Mouse (Mus musculus): ENCODE data around the gene Frmd4b. TPM values are rescaled to one million over a fixed set of nuclear protein-coding genes. Genes with fewer than 3 reads are reported as not detected.
"Not testable (repeated sequence)": the region's sequence is repeated elsewhere in the genome, so short reads cannot be mapped to it uniquely, and the experiment has no call there.

Gene Frmd4b
- total and polyA plus RNA-seq, 3 experiments: 0.13 to 0.70 (median 0.13) TPM

- H3K9me3 ChIP-seq (replicated peaks; ENCODE audit: low read length); dilution Hi-C loops (cut with MboI; ENCODE audit: extremely low pct_ligation_motif_present, extremely low pct_unique_long_range_greater_than_20kb, low sequenced_read_pairs); H3K4me1 ChIP-seq (ENCODE audit: control insufficient read depth in 1 of 2, insufficient read depth in 2 of 2); H3K79me2 ChIP-seq (replicated peaks; ENCODE audit: control insufficient read depth, extremely low read depth, insufficient read depth, poor library complexity, severe bottlenecking); H3K27ac ChIP-seq (ENCODE audit: insufficient read depth, low read depth); H3K27me3 ChIP-seq (replicated peaks); H3K4me2 ChIP-seq (ENCODE audit: insufficient read depth, low read depth, poor library complexity, severe bottlenecking); H3K9ac ChIP-seq (ENCODE audit: insufficient read depth, low read depth); H3K4me3 ChIP-seq (replicated peaks in 1 of 3; ENCODE audit: low read depth in 2 of 3, low read length in 2 of 3, poor library complexity in 1 of 3); H3K36me3 ChIP-seq (replicated peaks in 1 of 2; ENCODE audit: control insufficient read depth in 1 of 2, insufficient read depth in 1 of 2, low read length in 1 of 2); DNase-seq (ENCODE audit: extremely low read depth): not testable (repeated sequence)
- 0 out of 2 replicates have a peak, but pooled peaks have one; percentile 37 for TF ChIP-seq TCF12 (IDR thresholded peaks at IDR 0.05; ENCODE audit: low read depth, low read length)
- in situ Hi-C loops (cut with MboI; ENCODE audit: low pct_ligation_motif_present, low pct_unique_long_range_greater_than_20kb, low sequenced_read_pairs): loop anchor here (25.0 kb wide), 1 partner anchor 477 kb away; no protein-coding TSS in a partner anchor
These were observed 357.4 kb downstream of the Frmd4b start for GRCm38 (mm10) chr6:97259926-97260325.

DNA sequence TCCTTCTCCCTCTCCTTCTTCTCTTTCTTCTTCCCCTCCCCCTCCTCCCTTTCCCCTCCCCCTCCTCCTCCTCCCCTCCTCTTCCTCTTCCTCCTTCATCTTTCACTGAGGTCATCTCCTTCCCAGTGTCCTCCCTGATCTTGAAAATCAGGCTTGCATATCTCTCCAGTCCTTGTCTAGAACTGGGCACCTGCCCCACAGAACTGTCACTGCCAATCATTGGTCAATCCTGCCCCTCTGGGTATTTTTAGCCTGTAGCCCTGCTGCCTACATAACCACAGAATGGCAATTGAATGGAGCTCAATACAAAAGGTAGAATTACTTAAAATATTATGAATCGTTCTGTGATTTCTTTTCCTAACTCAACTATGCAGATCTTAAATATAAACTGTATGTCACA is 358.9 kb downstream of the Frmd4b start:
- dilution Hi-C loops (cut with MboI; ENCODE audit: extremely low pct_ligation_motif_present, extremely low pct_unique_long_range_greater_than_20kb, low sequenced_read_pairs) (no loop called here), in situ Hi-C loops (cut with MboI; ENCODE audit: low pct_ligation_motif_present, low pct_unique_long_range_greater_than_20kb, low sequenced_read_pairs) (loop anchor here (25.0 kb wide), 1 partner anchor 479 kb away; no protein-coding TSS in a partner anchor)
- H3K4me2 ChIP-seq (ENCODE audit: insufficient read depth, low read depth, poor library complexity, severe bottlenecking): no peak overlapping the region
- H3K4me1 ChIP-seq (ENCODE audit: control insufficient read depth in 1 of 2, insufficient read depth in 2 of 2): no peaks in the 10 kb centered on the region
- H3K9me3 ChIP-seq (replicated peaks; ENCODE audit: low read length): no peaks in the 10 kb centered on the region
- H3K79me2 ChIP-seq (replicated peaks; ENCODE audit: control insufficient read depth, extremely low read depth, insufficient read depth, poor library complexity, severe bottlenecking): no peaks in the 10 kb centered on the region
- H3K27ac ChIP-seq (ENCODE audit: insufficient read depth, low read depth): no peak overlapping the region
- TF ChIP-seq JUND (conservative IDR thresholded peaks at IDR 0.05; ENCODE audit: low read depth, low read length): no peak
- no peak overlapping the region for H3K9ac ChIP-seq (ENCODE audit: insufficient read depth, low read depth)
- H3K4me3 ChIP-seq (replicated peaks in 1 of 3; ENCODE audit: low read depth in 2 of 3, low read length in 2 of 3, poor library complexity in 1 of 3): no peak overlapping the region
- DNase-seq (ENCODE audit: extremely low read depth): no peak
- H3K36me3 ChIP-seq (replicated peaks in 1 of 2; ENCODE audit: control insufficient read depth in 1 of 2, insufficient read depth in 1 of 2, low read length in 1 of 2): no peaks in the 10 kb centered on the region
- H3K27me3 ChIP-seq (replicated peaks): no peaks in the 10 kb centered on the region

GRCm38 (mm10) chr6:97252711-97253221 is 364.6 kb downstream of the Frmd4b start, which contains the start of gene Lmod3:
Lmod3 (minus strand) TSS chr6:97252759.
- H3K27me3 ChIP-seq (replicated peaks): no peaks in the 10 kb centered on the region
- H3K79me2 ChIP-seq (replicated peaks; ENCODE audit: control insufficient read depth, extremely low read depth, insufficient read depth, poor library complexity, severe bottlenecking): no peaks in the 10 kb centered on the region
- dilution Hi-C loops (cut with MboI; ENCODE audit: extremely low pct_ligation_motif_present, extremely low pct_unique_long_range_greater_than_20kb, low sequenced_read_pairs) (no loop called here), in situ Hi-C loops (cut with MboI; ENCODE audit: low pct_ligation_motif_present, low pct_unique_long_range_greater_than_20kb, low sequenced_read_pairs) (loop anchor here (25.0 kb wide), 1 partner anchor 485 kb away; no protein-coding TSS in a partner anchor)
- H3K36me3 ChIP-seq (replicated peaks in 1 of 2; ENCODE audit: control insufficient read depth in 1 of 2, insufficient read depth in 1 of 2, low read length in 1 of 2): no peaks in the 10 kb centered on the region
- no peak for TF ChIP-seq CHD1 (IDR thresholded peaks at IDR 0.05; ENCODE audit: low read depth, low read length)
- TF ChIP-seq PAX5 (IDR thresholded peaks at IDR 0.05; ENCODE audit: low read length): no peak
- TF ChIP-seq GABPA (IDR thresholded peaks at IDR 0.05; ENCODE audit: insufficient replicate concordance, low read depth, low read length): no peak
- TF ChIP-seq E2F4 (IDR thresholded peaks at IDR 0.05; ENCODE audit: insufficient replicate concordance, low read depth, low read length): no peak
- TF ChIP-seq ELF1 (IDR thresholded peaks at IDR 0.05; ENCODE audit: low read depth, low read length): no peak
- TF ChIP-seq SMC3 (IDR thresholded peaks at IDR 0.05; ENCODE audit: low read depth, low read length): no peak
- no peak for TF ChIP-seq UBTF (IDR thresholded peaks at IDR 0.05; ENCODE audit: low read depth, low read length)
- 0 out of 4 replicates have a peak, but pooled peaks cover 0 to 7% of the 10 kb centered on the region in 2 experiments for H3K4me1 ChIP-seq (ENCODE audit: control insufficient read depth in 1 of 2, insufficient read depth in 2 of 2)
- no peaks in the 10 kb centered on the region for H3K9me3 ChIP-seq (replicated peaks; ENCODE audit: low read length)
- no peak within 1 kb of the TSS for H3K9ac ChIP-seq (ENCODE audit: insufficient read depth, low read depth)
- no peak within 1 kb of the TSS for H3K4me2 ChIP-seq (ENCODE audit: insufficient read depth, low read depth, poor library complexity, severe bottlenecking)
- DNase-seq (ENCODE audit: extremely low read depth): no peak
- no peak within 1 kb of the TSS for H3K27ac ChIP-seq (ENCODE audit: insufficient read depth, low read depth)
- H3K4me3 ChIP-seq (replicated peaks in 1 of 3; ENCODE audit: low read depth in 2 of 3, low read length in 2 of 3, poor library complexity in 1 of 3): no peak within 1 kb of the TSS

All from CH12.LX (cell line).